Mouse (Mus musculus): ENCODE data around the gene Tmem116.
"Not testable (repeated sequence)": the region's sequence is repeated elsewhere in the genome, so short reads cannot be mapped to it uniquely, and the experiment has no call there.

Gene Tmem116

DNA sequence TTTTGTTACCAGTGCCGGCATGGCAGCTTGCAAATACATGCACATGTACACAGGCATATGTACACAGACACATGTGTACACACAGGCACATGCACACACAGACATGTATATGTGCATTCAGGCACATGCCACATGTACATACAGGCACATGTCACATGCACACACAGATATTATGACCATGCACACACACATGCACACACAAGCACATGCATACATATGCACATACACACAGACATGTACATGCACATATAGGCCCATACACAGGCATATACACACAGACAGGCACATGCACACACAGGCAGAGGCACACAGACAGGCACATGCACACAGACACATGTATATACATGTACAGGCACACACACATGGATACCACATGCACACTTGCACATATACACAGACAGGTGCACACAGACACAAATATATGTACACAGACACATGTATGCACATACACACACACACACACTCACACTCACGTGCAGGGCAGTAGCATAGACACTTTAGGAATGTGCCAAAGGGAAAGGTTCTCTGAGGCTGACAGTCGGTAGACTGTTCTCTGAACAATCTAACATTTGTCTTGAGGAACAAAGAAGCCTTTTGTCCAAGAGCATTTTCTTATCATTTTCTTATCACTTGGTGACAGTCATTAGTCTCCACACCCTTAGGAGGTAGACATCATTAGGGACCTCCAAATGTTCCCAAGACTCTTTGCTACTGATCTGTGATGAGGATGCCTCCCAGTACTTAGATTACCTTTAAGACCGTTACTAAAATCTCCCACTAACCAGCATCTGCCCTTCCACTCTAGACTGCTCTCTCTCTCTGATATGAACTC, 9.9 kb downstream of the Tmem116 start:
- in situ Hi-C loops (cut with MboI, MseI) = no loop called here

GRCm38 (mm10) chr5:121462171-121462502, 10.4 kb downstream of the Tmem116 start:
- in situ Hi-C loops (cut with MboI, MseI) = no loop called here

GRCm38 (mm10) chr5:121462967-121463366, 11.3 kb downstream of the Tmem116 start:
- in situ Hi-C loops (cut with MboI, MseI) = no loop called here

- in situ Hi-C loops (cut with MboI, MseI) = no loop called here
These were observed 12.0 kb downstream of the Tmem116 start for GRCm38 (mm10) chr5:121463601-121464250.

- in situ Hi-C loops (cut with MboI, MseI) = no loop called here
These were observed 17.9 kb downstream of the Tmem116 start for GRCm38 (mm10) chr5:121469566-121469965.

DNA sequence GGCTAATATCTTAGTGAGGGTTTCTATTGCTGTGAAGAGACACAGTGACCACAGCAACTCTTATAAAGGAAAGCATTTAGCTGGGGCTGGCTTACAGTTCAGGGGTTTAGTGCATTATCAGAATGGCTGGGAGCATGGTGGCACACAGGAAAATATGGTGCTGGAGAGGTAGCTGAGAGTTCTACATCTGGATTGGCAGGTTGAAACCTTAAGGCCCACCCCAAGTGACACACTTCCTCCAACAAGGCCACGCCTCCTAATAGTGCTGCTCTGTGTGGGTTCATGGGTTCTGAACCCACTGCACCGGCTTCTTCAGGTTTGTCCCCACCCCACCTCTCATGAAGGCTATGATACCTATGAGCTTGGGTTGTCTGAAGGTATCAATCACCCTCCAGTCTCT, 20.7 kb downstream of the Tmem116 start:
- in situ Hi-C loops (cut with MboI, MseI) = loop anchor here (10.0 kb wide), 1 partner anchor 618 kb away; no protein-coding TSS in a partner anchor

GRCm38 (mm10) chr5:121474610-121475009, 22.9 kb downstream of the Tmem116 start:
- in situ Hi-C loops (cut with MboI, MseI) = loop anchor here (5.0 to 10.0 kb wide), 2 partner anchors 32 to 620 kb away; no protein-coding TSS in a partner anchor

- in situ Hi-C loops (cut with MboI, MseI) = loop anchor here (5.0 to 10.0 kb wide), 2 partner anchors 34 to 621 kb away; no protein-coding TSS in a partner anchor
These were observed 24.3 kb downstream of the Tmem116 start for GRCm38 (mm10) chr5:121476040-121476439.

GRCm38 (mm10) chr5:121477680-121478079, 26.0 kb downstream of the Tmem116 start:
- in situ Hi-C loops (cut with MboI, MseI) = loop anchor here (5.0 to 10.0 kb wide), 2 partner anchors 35 to 623 kb away; no protein-coding TSS in a partner anchor

DNA sequence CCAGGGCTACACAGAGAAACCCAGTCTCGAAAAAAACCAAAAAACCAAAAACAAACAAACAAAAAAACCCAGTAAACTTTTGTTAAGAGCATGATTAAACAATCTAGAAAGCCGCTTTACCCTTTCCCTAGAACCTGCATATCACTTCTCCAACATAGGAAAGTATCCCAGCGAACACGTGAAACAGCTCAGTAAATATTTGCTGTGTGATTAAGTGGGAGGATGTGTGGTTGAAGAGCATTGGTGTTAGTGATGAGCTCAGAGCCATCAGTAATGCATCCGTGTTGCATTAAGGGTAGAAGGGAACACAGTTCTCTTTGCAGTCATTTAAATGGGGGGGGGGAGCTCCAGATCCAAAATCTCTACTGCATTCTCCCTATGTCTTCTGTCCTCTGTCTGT, 33.1 kb downstream of the Tmem116 start:
- in situ Hi-C loops (cut with MboI, MseI) = loop anchor here (5.0 kb wide), 1 partner anchor 468 kb away; no protein-coding TSS in a partner anchor

DNA sequence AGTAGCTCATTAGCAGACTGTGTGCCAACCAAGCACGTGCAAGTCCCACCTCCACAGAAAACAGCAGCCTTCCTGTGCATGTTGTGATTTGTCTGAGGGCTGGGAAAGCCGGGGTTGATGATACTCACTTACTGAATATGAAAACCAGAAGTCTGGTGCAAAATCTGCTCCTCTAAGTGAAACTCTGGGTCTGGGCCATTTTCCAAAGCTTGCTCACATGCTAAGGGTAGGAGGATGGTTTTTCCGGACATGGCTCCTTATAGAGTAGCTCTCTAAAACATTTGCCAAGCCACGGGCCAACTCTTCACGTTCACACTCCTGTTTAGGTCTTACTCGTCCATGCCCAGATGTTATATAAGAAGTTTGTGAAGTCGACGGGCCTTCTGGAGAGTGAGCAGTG, 41.6 kb downstream of the Tmem116 start:
- in situ Hi-C loops (cut with MboI, MseI) = no loop called here

GRCm38 (mm10) chr5:121500719-121501118, 49.0 kb downstream of the Tmem116 start:
- in situ Hi-C loops (cut with MboI, MseI) = no loop called here

DNA sequence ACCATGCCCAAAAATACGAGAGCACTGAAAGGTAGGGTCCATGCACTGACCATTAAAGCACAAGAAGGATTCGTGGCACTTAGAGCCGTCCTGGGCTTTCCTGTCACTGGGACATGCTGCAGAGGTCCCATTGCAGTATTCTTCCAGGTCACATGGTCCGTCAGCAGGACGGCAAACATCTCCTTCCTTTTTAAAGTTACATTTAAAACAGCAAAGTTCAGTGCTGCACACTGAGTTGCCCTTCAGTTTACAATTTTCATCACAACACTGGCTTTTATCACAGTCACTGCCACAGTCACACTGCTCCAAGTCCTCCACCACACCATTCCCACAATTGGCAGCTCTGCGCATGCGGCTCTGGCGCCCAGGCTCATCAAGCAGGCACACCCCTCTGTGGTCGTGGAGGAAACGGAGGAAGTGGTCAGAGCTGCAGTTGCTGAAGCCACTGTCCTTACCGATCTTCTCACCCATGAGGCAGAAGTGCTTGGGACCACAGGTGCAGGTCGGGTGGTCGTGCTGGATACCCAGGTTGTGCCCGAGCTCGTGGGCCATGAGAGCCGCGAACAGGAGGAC, 49.8 kb downstream of the Tmem116 start:
- in situ Hi-C loops (cut with MboI, MseI) = not testable (repeated sequence)

DNA sequence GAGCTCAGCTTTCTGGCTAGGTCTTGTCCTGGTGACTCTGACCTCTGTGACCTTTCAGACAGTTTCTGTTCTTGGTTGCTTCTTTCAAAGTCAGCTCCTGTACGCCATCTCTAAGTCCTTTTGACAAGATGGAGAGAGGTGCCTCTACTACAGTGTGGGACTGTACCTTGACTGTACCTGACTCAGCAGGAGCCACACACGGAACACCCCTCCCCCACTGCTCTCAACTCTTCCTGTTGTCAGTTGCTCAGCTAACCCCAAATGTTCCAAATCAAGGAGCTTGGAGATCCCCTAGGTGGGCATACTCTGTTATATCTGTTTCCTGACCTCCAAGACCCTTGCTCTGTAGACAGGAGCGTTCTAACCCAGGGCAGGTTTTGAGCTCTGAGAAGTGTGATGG, 51.5 kb downstream of the Tmem116 start, which contains the start of gene Adam1b:
TSS of gene Adam1b (minus strand) at position 205 of the 400 bp plus-strand sequence.
- in situ Hi-C loops (cut with MboI, MseI) = no loop called here

DNA sequence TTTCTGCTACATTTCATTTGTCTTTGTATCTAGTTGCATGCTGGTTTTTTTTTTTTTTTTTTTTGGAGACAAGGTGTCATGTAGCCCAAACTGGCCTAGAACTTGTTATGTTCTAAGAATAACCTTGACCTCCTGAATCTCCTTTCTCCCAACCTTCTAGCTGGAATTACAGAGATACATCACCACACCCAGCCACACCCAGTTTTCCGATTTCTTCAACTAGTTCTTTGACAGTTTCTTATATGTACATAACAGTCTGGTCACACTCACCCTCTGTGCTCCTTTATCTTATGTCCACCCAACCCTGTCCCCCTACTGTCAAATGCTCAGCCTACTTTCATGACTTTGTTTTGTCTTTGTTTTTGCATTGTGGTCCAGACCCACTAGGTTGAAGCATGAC, 55.2 kb downstream of the Tmem116 start:
- in situ Hi-C loops (cut with MboI, MseI) = no loop called here

- in situ Hi-C loops (cut with MboI, MseI) = no loop called here
These were observed 58.3 kb downstream of the Tmem116 start for GRCm38 (mm10) chr5:121510009-121510408.

- in situ Hi-C loops (cut with MboI, MseI) = no loop called here
These were observed 67.3 kb downstream of the Tmem116 start for GRCm38 (mm10) chr5:121518983-121519382.

DNA sequence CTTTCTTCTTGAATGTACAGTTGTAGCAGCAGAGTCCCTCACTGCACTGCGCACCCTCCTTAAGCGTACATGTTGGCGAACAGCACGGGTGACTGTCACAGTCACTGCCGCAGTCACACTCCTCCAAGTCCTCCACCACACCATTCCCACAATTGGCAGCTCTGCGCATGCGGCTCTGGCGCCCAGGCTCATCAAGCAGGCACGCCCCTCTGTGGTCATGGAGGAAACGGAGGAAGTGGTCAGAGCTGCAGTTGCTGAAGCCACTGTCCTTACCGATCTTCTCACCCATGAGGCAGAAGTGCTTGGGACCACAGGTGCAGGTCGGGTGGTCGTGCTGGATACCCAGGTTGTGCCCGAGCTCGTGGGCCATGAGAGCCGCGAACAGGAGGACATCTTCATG, 68.1 kb downstream of the Tmem116 start:
- in situ Hi-C loops (cut with MboI, MseI) = not testable (repeated sequence)

DNA sequence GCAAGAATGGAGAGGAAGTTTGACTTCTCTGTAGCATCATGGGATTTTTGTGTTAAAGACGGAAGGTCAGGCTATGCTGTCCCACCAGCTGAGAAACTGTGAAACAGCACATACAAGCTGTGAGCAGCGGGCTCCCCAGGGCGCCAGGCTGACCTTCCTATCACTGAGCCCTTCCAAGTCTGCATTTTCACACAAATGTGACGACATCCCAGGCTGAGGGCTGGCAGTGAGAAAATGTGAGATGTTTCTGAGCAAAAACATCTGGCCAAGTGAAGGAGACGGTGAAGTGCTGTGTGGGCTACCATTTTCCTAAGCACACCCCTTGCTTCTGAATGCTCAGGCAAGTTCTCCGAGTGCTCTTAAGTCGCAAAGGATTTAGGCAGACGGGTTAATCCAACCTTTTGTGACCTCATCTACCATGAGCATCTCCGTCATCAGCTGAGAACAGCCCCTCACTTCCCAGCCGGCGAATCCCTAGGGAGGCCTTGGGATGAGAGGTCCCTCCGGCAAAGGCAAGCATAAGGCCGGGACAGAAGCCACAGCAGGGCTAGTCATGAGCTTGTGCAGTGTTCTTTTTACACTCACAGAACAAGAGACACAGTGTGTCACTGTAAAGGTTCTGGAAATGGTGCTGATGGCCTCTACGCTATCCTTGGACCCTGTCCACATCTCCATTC, 74.2 kb downstream of the Tmem116 start:
- in situ Hi-C loops (cut with MboI, MseI) = no loop called here

- in situ Hi-C loops (cut with MboI, MseI) = no loop called here
These were observed 74.8 kb downstream of the Tmem116 start for GRCm38 (mm10) chr5:121526526-121526925.

GRCm38 (mm10) chr5:121526961-121527360, 75.3 kb downstream of the Tmem116 start:
- in situ Hi-C loops (cut with MboI, MseI) = no loop called here

DNA sequence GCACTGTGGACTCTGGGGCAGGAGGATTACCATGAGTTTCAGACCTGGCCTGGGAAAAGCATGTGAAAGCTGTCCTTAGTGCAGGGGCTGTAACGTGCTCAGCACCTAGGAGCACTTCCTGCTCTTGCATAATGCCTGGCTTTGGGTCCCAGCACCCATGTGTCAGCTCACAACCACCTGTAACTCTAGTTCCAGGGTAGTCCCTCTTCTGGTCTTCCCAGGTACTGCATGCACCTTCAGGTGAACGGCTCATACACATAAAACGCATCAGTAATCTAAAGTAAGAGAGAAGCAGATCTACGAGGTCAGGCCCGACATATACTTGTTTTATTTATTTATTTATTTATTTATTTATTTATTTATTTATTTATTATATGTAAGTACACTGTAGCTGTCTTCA, 82.8 kb downstream of the Tmem116 start:
- in situ Hi-C loops (cut with MboI, MseI) = no loop called here
